Comparison of ENCODE assay signal across 20 mouse cellular contexts in genomic region chr19:26976604-26977322, GRCm38 (mm10).
A peak's percentile ranks its signal among the peaks of the same experiment; 100 is the strongest.
DNase-seq lines count a peak whose midpoint lies in the region; ATAC-seq lines count a peak whose summit lies in the region.
"Had no signal": no experiment of that assay in that cellular context is flagged by ENCODE, and none has a peak within 500 bp of the region (broad histone marks: within the 10 kb centered on the region; RNA-seq: fewer than 3 reads in every experiment).

No protein-coding gene starts in this region.

- no peaks in the 10 kb centered on the region for H3K9me3 ChIP-seq in neural tube, embryonic 13.5 days
- H3K9me3 ChIP-seq in hindbrain, embryonic 12.5 days (replicated peaks) = no peaks in the 10 kb centered on the region
- H3K9me3 ChIP-seq in midbrain, embryonic 13.5 days = no peaks in the 10 kb centered on the region

- H3K4me2 ChIP-seq in neural tube, embryonic 13.5 days = no peak overlapping the region
- no peak overlapping the region; the same call in 1 of the 2 replicates for H3K4me2 ChIP-seq in hindbrain, embryonic 12.5 days (replicated peaks)
- no peak overlapping the region for H3K4me2 ChIP-seq in midbrain, embryonic 13.5 days (replicated peaks)
- H3K4me2 ChIP-seq: liver, embryonic 11.5 days had no signal

- H3K27me3 ChIP-seq in neural tube, embryonic 13.5 days = no peaks in the 10 kb centered on the region
- H3K27me3 ChIP-seq in hindbrain, embryonic 12.5 days = no peaks in the 10 kb centered on the region
- H3K27me3 ChIP-seq in midbrain, embryonic 13.5 days = no peaks in the 10 kb centered on the region
- H3K27me3 ChIP-seq: Patski had no signal

- DNase-seq in neural tube, embryonic 10.5 days (ENCODE audit: extremely low spot score, low spot score) = no peak
- DNase-seq in gastrocnemius, postnatal 36 days = no peak
- DNase-seq in adrenal gland, adult 18-20 months (ENCODE audit: low spot score in 2 of 2) = no peak
- DNase-seq in cerebellum, adult 9-10 months = no peak
- DNase-seq: adrenal gland, postnatal 36 days; cerebellum, postnatal 14 days; kidney, adult 18-20 months; kidney, postnatal 10 days; left cerebral cortex, postnatal 4 days; lung, adult 2 months; right cerebral cortex, adult 18-20 months; thymus, adult 18-20 months had no signal

- 42% methylated on average over 7 of the region's 7 CpGs for WGBS in neural tube, embryonic 13.5 days
- 45% methylated on average over 7 of the region's 7 CpGs for WGBS in hindbrain, embryonic 12.5 days
- 28% methylated on average over 7 of the region's 7 CpGs for WGBS in midbrain, embryonic 13.5 days

- H3K36me3 ChIP-seq in neural tube, embryonic 13.5 days = no peaks in the 10 kb centered on the region
- no peaks in the 10 kb centered on the region for H3K36me3 ChIP-seq in hindbrain, embryonic 12.5 days
- H3K36me3 ChIP-seq in midbrain, embryonic 13.5 days = no peaks in the 10 kb centered on the region

- no peak overlapping the region for H3K9ac ChIP-seq in neural tube, embryonic 13.5 days
- H3K9ac ChIP-seq in hindbrain, embryonic 12.5 days = no peak overlapping the region
- H3K9ac ChIP-seq in midbrain, embryonic 13.5 days (replicated peaks) = no peak overlapping the region

- H3K4me1 ChIP-seq in neural tube, embryonic 13.5 days (replicated peaks) = peaks cover 22% of the 10 kb centered on the region
- peaks cover 20% of the 10 kb centered on the region for H3K4me1 ChIP-seq in hindbrain, embryonic 12.5 days
- peaks cover 27% of the 10 kb centered on the region for H3K4me1 ChIP-seq in midbrain, embryonic 13.5 days (replicated peaks)

- H3K27ac ChIP-seq in neural tube, embryonic 13.5 days (replicated peaks) = peak overlapping the region; percentile 83
- peak overlapping the region; percentile 87 for H3K27ac ChIP-seq in hindbrain, embryonic 12.5 days
- H3K27ac ChIP-seq in midbrain, embryonic 13.5 days = peak overlapping the region; percentile 88
- H3K27ac ChIP-seq: layer of hippocampus, adult 2 months; macrophage had no signal

- ATAC-seq in neural tube, embryonic 13.5 days (ENCODE audit: low read depth) = 0 out of 2 replicates have a peak, but pooled peaks have one; percentile 29
- peak; percentile 42 for ATAC-seq in hindbrain, embryonic 12.5 days (ENCODE audit: low FRiP score)
- peak; percentile 60 for ATAC-seq in midbrain, embryonic 13.5 days
- ATAC-seq: Patski had no signal

- intact Hi-C loops in gastrocnemius, postnatal 36 days (cut with DNase I) = no loop called here

- H3K4me3 ChIP-seq in neural tube, embryonic 13.5 days = no peak overlapping the region
- H3K4me3 ChIP-seq in hindbrain, embryonic 12.5 days = no peak overlapping the region
- no peak overlapping the region for H3K4me3 ChIP-seq in midbrain, embryonic 13.5 days (replicated peaks)
- H3K4me3 ChIP-seq: erythroblast, embryonic 14.5 days; layer of hippocampus, adult 2 months had no signal
